Mouse (Mus musculus) G1E (cell line): ENCODE data around the gene Oas3.

Experiments used
- CTCF ChIP-seq: IDR thresholded peaks from 2 replicates; pipeline ENCODE4 v1.5.1; 2012; ENCODE audit warnings: low read depth, low read length, inconsistent platforms, mixed read lengths
- GATA1 ChIP-seq: IDR thresholded peaks from 2 replicates; pipeline ENCODE4 v1.6.1; 2012; ENCODE audit warnings: borderline replicate concordance, low read length, inconsistent platforms, mixed read lengths
- POLR2AphosphoS5 ChIP-seq: IDR thresholded peaks from 2 replicates; pipeline ENCODE4 v1.6.1; 2012; ENCODE audit warnings: low read depth, low read length, inconsistent platforms; ENCODE audit not compliant: insufficient replicate concordance

GRCm38 (mm10) chr5:120776801-120777200, 660 bp downstream of the Oas3 start:
- no peak for TF ChIP-seq CTCF
- TF ChIP-seq GATA1: no peak
- TF ChIP-seq POLR2AphosphoS5: no peak
